Mouse (Mus musculus): ENCODE data around the gene P3h1.

- TF ChIP-seq MXI1 (IDR thresholded peaks at IDR 0.05; ENCODE audit: low read depth, low read length) = no peak
- no peak for TF ChIP-seq UBTF (IDR thresholded peaks at IDR 0.05; ENCODE audit: borderline replicate concordance, insufficient read depth, low read depth, low read length)
- no peak for TF ChIP-seq POLR2AphosphoS5 (IDR thresholded peaks at IDR 0.05; ENCODE audit: borderline replicate concordance, low read depth, low read length)
- no peak for TF ChIP-seq SMC3 (IDR thresholded peaks at IDR 0.05; ENCODE audit: low read depth, low read length)
- TF ChIP-seq CTCF (IDR thresholded peaks at IDR 0.05 in 2 of 3, conservative IDR thresholded peaks at IDR 0.05 in 1 of 3; ENCODE audit: control insufficient read depth in 1 of 3, insufficient read depth in 1 of 3, low read depth in 2 of 3, low read length in 3 of 3, poor library complexity in 1 of 3, severe bottlenecking in 1 of 3) = no peak
These were observed 29.8 kb downstream of the P3h1 start for GRCm38 (mm10) chr4:119262483-119262882.
